Mouse (Mus musculus) retina, embryonic 14.5 days (tissue): ENCODE data around the gene Cypt3.
A peak's percentile ranks its signal among the peaks of the same experiment; 100 is the strongest.

Experiments used
- DNase-seq: peaks from one replicate; pipeline ENCODE4 v3.0.0-alpha.2; 2015; ENCODE audit warnings: low spot score

Gene Cypt3

DNA sequence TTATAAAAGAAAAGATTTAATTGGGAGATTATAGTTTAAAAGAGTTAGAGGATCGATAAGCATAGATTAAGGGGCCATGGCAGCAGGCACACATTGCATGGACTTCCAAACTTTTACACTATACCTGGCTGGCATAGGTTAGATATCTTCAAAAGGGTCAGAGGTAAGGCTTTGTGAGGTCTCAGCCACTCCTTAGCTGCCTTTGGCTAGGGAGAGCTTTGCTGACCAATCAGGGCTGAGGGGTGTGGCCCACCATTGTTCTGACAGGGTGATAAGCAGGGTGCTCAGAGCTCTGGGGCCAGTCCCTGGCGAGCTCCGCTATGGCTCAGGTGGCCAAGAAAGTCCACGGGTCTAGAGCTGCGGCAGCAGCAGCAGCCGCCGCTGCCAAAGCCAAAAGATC, at the start of gene Cypt3:
Cypt3 (plus strand) TSS at position 301 of the 400 bp plus-strand sequence.
- no peak for DNase-seq

DNA sequence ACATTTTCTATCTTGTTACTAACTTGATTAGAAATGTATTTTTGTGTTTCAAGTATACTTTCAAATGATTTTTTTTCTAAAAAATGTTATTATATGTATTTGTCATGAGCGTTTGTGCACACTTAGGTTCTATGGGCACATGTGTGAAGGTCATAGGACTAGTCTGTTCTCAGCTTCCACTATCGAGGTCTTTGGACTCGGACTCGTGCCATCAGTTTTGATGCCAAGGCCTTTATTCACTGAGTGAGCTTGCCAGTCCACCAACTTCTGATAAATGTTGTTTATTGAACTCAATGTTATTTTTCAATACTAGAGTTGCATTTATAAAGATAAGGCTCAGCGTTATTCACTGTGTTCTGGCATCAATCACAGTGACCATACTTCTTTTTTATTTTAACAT, 42.9 kb upstream of the Cypt3 start:
- DNase-seq, result no peak

DNA sequence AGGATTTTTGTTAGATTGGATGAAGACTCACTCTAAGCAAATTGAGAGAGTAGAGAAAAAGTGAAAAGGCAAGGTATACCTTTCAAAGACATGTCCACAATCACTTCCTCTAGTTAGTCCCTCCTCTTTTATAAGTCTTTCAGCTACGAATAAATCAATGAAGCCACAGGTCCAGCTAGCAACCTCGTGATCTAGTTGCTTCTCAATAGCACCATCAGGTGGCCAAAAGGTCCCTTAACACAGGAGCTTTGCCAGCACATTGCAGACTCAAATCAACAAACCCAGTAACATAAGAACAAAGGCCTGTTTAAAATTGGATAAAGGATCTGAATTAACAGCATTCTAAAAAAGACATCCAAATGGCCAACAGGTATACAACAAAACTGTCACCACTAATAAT, 30.0 kb upstream of the Cypt3 start:
- DNase-seq, result peak; percentile 44

DNA sequence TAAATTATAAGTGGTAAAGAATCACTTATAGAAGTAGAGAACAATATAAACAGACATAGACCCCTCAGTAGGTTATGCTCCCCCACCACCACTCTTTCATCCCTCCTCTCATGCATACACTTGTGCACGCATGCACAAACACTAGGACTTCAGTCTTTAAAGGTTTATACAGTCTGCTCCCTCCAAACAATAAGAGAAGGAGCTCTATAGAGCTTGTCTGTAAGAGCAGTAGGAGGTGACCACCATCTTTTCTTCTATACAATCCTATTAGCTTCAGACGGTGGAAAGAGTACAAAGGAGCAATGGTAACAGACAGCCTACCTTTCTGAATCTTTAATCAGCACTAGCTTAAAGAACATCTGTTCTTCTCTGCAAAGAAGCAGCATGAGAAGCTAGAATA, 1.8 kb upstream of the Cypt3 start:
- peak; percentile 9 for DNase-seq

DNA sequence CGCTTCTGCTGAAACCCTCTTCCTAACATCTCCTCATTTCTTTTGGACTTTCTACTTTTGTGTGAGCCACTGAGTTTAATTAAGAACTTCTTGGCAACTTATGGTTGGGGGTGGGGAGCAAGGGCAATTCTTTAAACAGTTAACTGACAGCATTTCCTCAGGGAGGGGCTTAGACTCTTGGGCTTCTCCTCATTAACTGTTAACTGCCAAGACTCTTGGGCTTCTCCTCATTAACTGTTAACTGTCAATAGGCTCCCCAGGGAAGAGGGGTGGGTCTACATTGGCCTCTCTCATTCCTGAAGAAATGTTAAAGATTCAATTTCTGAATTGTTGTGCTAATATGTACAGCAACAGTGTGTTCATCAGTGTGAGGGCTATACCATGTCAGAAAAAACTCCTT, 6.3 kb downstream of the Cypt3 start:
- DNase-seq, result no peak

DNA sequence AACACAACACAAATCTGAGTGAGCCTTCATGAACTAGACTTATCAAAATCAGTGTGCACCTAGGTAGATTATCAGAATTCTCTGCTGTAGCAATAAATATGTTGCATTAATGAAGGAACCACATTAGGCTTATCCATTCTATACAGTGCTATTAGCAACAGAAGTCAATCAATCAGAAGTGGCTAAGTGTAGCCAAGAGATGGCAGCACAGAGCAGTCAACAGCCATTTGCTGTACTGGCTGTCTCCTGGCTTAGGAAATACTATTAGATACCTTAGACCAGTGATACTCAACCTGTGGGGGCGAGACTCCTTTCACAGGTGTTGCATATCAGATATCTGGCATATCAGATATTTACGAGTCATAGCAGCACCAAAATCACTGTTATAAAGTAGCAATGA, 41.2 kb downstream of the Cypt3 start:
- peak; percentile 7 for DNase-seq
